Mouse (Mus musculus): ENCODE measurements around the gene Trim24. TPM values are rescaled to one million over a fixed set of nuclear protein-coding genes. Genes with fewer than 3 reads are reported as not detected.

Gene Trim24
- polyA plus RNA-seq, 1 experiment from 2014 or later = 39.7 TPM

GRCm38 (mm10) chr6:37878206-37878605 is 7.6 kb downstream of the Trim24 start:
- DNase-seq (ENCODE audit: low spot score) = no peak
- Histone ChIP-seq H3K9ac (replicated peaks; ENCODE audit: low read length) (no peak overlapping the region), H3K4me2 (ENCODE audit: low read depth, low read length) (no peak overlapping the region), H3K4me3 (ENCODE audit: low read depth, low read length) (no peak overlapping the region), H3K27ac (replicated peaks; ENCODE audit: low read depth, low read length) (no peak overlapping the region), H3K36me3 (replicated peaks; ENCODE audit: control insufficient read depth, insufficient read depth, low read depth, low read length) (peaks cover 6% of the 10 kb centered on the region; the same call in 1 of the 2 replicates), H3K4me1 (ENCODE audit: control insufficient read depth, insufficient read depth, low read length) (no peaks in the 10 kb centered on the region), H3K9me3 (replicated peaks; ENCODE audit: control insufficient read depth, low read length) (peaks cover 14% of the 10 kb centered on the region), H3K27me3 (ENCODE audit: control insufficient read depth, insufficient read depth, low read length) (no peaks in the 10 kb centered on the region)
- 94% methylated on average over 1 of the region's 1 CpGs for WGBS
- no peak for ATAC-seq (replicated peaks; ENCODE audit: insufficient number of reproducible peaks, low FRiP score, low TSS enrichment, low read depth)

GRCm38 (mm10) chr6:37880586-37880985 is 10.0 kb downstream of the Trim24 start:
- H3K27ac ChIP-seq (replicated peaks; ENCODE audit: low read depth, low read length) = no peak overlapping the region
- no peaks in the 10 kb centered on the region for H3K4me1 ChIP-seq (ENCODE audit: control insufficient read depth, insufficient read depth, low read length)
- no peak overlapping the region for H3K9ac ChIP-seq (replicated peaks; ENCODE audit: low read length)
- 89% methylated on average over 3 of the region's 3 CpGs for WGBS
- no peak overlapping the region for H3K4me2 ChIP-seq (ENCODE audit: low read depth, low read length)
- no peaks in the 10 kb centered on the region for H3K27me3 ChIP-seq (ENCODE audit: control insufficient read depth, insufficient read depth, low read length)
- no peak for ATAC-seq (replicated peaks; ENCODE audit: insufficient number of reproducible peaks, low FRiP score, low TSS enrichment, low read depth)
- H3K9me3 ChIP-seq (replicated peaks; ENCODE audit: control insufficient read depth, low read length) = peaks cover 4% of the 10 kb centered on the region; the same call in 1 of the 2 replicates
- peaks cover 6% of the 10 kb centered on the region; the same call in 1 of the 2 replicates for H3K36me3 ChIP-seq (replicated peaks; ENCODE audit: control insufficient read depth, insufficient read depth, low read depth, low read length)
- no peak overlapping the region for H3K4me3 ChIP-seq (ENCODE audit: low read depth, low read length)
- DNase-seq (ENCODE audit: low spot score) = no peak

GRCm38 (mm10) chr6:37893586-37893985 is 23.0 kb downstream of the Trim24 start:
- ATAC-seq (replicated peaks; ENCODE audit: insufficient number of reproducible peaks, low FRiP score, low TSS enrichment, low read depth) (no peak), DNase-seq (ENCODE audit: low spot score) (no peak)
- Histone ChIP-seq H3K27ac (replicated peaks; ENCODE audit: low read depth, low read length) (no peak overlapping the region), H3K4me1 (ENCODE audit: control insufficient read depth, insufficient read depth, low read length) (no peaks in the 10 kb centered on the region), H3K36me3 (replicated peaks; ENCODE audit: control insufficient read depth, insufficient read depth, low read depth, low read length) (no peaks in the 10 kb centered on the region; the same call in 1 of the 2 replicates), H3K4me2 (ENCODE audit: low read depth, low read length) (no peak overlapping the region), H3K27me3 (ENCODE audit: control insufficient read depth, insufficient read depth, low read length) (no peaks in the 10 kb centered on the region), H3K4me3 (ENCODE audit: low read depth, low read length) (no peak overlapping the region), H3K9me3 (replicated peaks; ENCODE audit: control insufficient read depth, low read length) (no peaks in the 10 kb centered on the region), H3K9ac (replicated peaks; ENCODE audit: low read length) (no peak overlapping the region)
- 90% methylated on average over 2 of the region's 2 CpGs for WGBS

- no peak overlapping the region for H3K4me2 ChIP-seq (ENCODE audit: low read depth, low read length)
- H3K27ac ChIP-seq (replicated peaks; ENCODE audit: low read depth, low read length) = no peak overlapping the region
- DNase-seq (ENCODE audit: low spot score) (peak; percentile 20), ATAC-seq (replicated peaks; ENCODE audit: insufficient number of reproducible peaks, low FRiP score, low TSS enrichment, low read depth) (0 out of 2 replicates have a peak, but pooled peaks have one; percentile 59)
- no peaks in the 10 kb centered on the region for H3K4me1 ChIP-seq (ENCODE audit: control insufficient read depth, insufficient read depth, low read length)
- WGBS = 85% methylated on average over 5 of the region's 5 CpGs
- H3K27me3 ChIP-seq (ENCODE audit: control insufficient read depth, insufficient read depth, low read length) = no peaks in the 10 kb centered on the region
- H3K4me3 ChIP-seq (ENCODE audit: low read depth, low read length) = no peak overlapping the region
- no peaks in the 10 kb centered on the region for H3K9me3 ChIP-seq (replicated peaks; ENCODE audit: control insufficient read depth, low read length)
- H3K9ac ChIP-seq (replicated peaks; ENCODE audit: low read length) = no peak overlapping the region
- H3K36me3 ChIP-seq (replicated peaks; ENCODE audit: control insufficient read depth, insufficient read depth, low read depth, low read length) = no peaks in the 10 kb centered on the region; the same call in 1 of the 2 replicates
Observed at GRCm38 (mm10) chr6:37895646-37896435, 25.2 kb downstream of the Trim24 start.

- Histone ChIP-seq H3K4me3 (ENCODE audit: low read depth, low read length) (no peak overlapping the region), H3K36me3 (replicated peaks; ENCODE audit: control insufficient read depth, insufficient read depth, low read depth, low read length) (no peaks in the 10 kb centered on the region), H3K9me3 (replicated peaks; ENCODE audit: control insufficient read depth, low read length) (no peaks in the 10 kb centered on the region), H3K27ac (replicated peaks; ENCODE audit: low read depth, low read length) (no peak overlapping the region), H3K27me3 (ENCODE audit: control insufficient read depth, insufficient read depth, low read length) (no peaks in the 10 kb centered on the region), H3K4me2 (ENCODE audit: low read depth, low read length) (no peak overlapping the region), H3K4me1 (ENCODE audit: control insufficient read depth, insufficient read depth, low read length) (no peaks in the 10 kb centered on the region), H3K9ac (replicated peaks; ENCODE audit: low read length) (no peak overlapping the region)
- DNase-seq (ENCODE audit: low spot score) = no peak
- 97% methylated on average over 2 of the region's 2 CpGs for WGBS
- no peak for ATAC-seq (replicated peaks; ENCODE audit: insufficient number of reproducible peaks, low FRiP score, low TSS enrichment, low read depth)
Observed at GRCm38 (mm10) chr6:37900221-37900620, 29.6 kb downstream of the Trim24 start.

GRCm38 (mm10) chr6:37901791-37902190 is 31.2 kb downstream of the Trim24 start:
- no peaks in the 10 kb centered on the region for H3K9me3 ChIP-seq (replicated peaks; ENCODE audit: control insufficient read depth, low read length)
- no peak overlapping the region for H3K9ac ChIP-seq (replicated peaks; ENCODE audit: low read length)
- 90% methylated on average over 2 of the region's 2 CpGs for WGBS
- no peak overlapping the region for H3K4me2 ChIP-seq (ENCODE audit: low read depth, low read length)
- no peaks in the 10 kb centered on the region for H3K4me1 ChIP-seq (ENCODE audit: control insufficient read depth, insufficient read depth, low read length)
- H3K4me3 ChIP-seq (ENCODE audit: low read depth, low read length) = no peak overlapping the region
- ATAC-seq (replicated peaks; ENCODE audit: insufficient number of reproducible peaks, low FRiP score, low TSS enrichment, low read depth) (no peak), DNase-seq (ENCODE audit: low spot score) (no peak)
- no peaks in the 10 kb centered on the region for H3K36me3 ChIP-seq (replicated peaks; ENCODE audit: control insufficient read depth, insufficient read depth, low read depth, low read length)
- H3K27ac ChIP-seq (replicated peaks; ENCODE audit: low read depth, low read length) = no peak overlapping the region
- no peaks in the 10 kb centered on the region for H3K27me3 ChIP-seq (ENCODE audit: control insufficient read depth, insufficient read depth, low read length)

- DNase-seq (ENCODE audit: low spot score) = no peak
- H3K4me1 ChIP-seq (ENCODE audit: control insufficient read depth, insufficient read depth, low read length) = no peaks in the 10 kb centered on the region
- no peaks in the 10 kb centered on the region for H3K9me3 ChIP-seq (replicated peaks; ENCODE audit: control insufficient read depth, low read length)
- H3K36me3 ChIP-seq (replicated peaks; ENCODE audit: control insufficient read depth, insufficient read depth, low read depth, low read length) = no peaks in the 10 kb centered on the region
- H3K27me3 ChIP-seq (ENCODE audit: control insufficient read depth, insufficient read depth, low read length) = no peaks in the 10 kb centered on the region
- ATAC-seq (replicated peaks; ENCODE audit: insufficient number of reproducible peaks, low FRiP score, low TSS enrichment, low read depth) = no peak
- 83% methylated on average over 1 of the region's 1 CpGs for WGBS
- H3K9ac ChIP-seq (replicated peaks; ENCODE audit: low read length) = no peak overlapping the region
- no peak overlapping the region for H3K4me2 ChIP-seq (ENCODE audit: low read depth, low read length)
- no peak overlapping the region for H3K27ac ChIP-seq (replicated peaks; ENCODE audit: low read depth, low read length)
- no peak overlapping the region for H3K4me3 ChIP-seq (ENCODE audit: low read depth, low read length)
Observed at GRCm38 (mm10) chr6:37903810-37904209, 33.2 kb downstream of the Trim24 start.

GRCm38 (mm10) chr6:37913525-37913924 is 42.9 kb downstream of the Trim24 start:
- H3K36me3 ChIP-seq (replicated peaks; ENCODE audit: control insufficient read depth, insufficient read depth, low read depth, low read length) = peaks cover 3% of the 10 kb centered on the region
- H3K4me1 ChIP-seq (ENCODE audit: control insufficient read depth, insufficient read depth, low read length) = no peaks in the 10 kb centered on the region
- no peak overlapping the region for H3K4me3 ChIP-seq (ENCODE audit: low read depth, low read length)
- WGBS = 95% methylated on average over 2 of the region's 2 CpGs
- no peak overlapping the region for H3K27ac ChIP-seq (replicated peaks; ENCODE audit: low read depth, low read length)
- H3K9me3 ChIP-seq (replicated peaks; ENCODE audit: control insufficient read depth, low read length) = no peaks in the 10 kb centered on the region
- no peaks in the 10 kb centered on the region for H3K27me3 ChIP-seq (ENCODE audit: control insufficient read depth, insufficient read depth, low read length)
- no peak overlapping the region for H3K9ac ChIP-seq (replicated peaks; ENCODE audit: low read length)
- H3K4me2 ChIP-seq (ENCODE audit: low read depth, low read length) = no peak overlapping the region
- no peak for ATAC-seq (replicated peaks; ENCODE audit: insufficient number of reproducible peaks, low FRiP score, low TSS enrichment, low read depth)
- DNase-seq (ENCODE audit: low spot score) = no peak
